Mouse (Mus musculus): ENCODE data around the gene Jmjd6.

The Jmjd6 gene

DNA sequence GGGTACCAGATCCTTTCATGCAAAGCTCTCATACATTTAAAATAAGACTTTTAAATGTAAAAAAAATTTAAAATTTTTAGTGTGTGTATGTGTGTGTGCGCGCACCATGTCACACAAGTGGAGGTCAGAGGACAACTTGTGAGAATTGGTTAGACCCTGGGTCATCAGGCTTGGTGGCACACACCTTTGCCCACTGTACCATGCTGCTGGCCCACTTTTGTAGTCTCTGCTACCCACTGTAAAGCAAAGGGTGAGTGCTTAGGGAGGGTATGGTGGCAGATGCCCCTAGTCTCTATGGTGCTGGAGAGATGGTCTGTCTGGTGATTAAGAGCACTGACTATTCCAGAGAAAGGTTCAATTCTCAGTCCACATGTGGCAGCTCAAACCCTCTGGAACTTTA is 20.0 kb downstream of the Jmjd6 start:
- no peak for DNase-seq

DNA sequence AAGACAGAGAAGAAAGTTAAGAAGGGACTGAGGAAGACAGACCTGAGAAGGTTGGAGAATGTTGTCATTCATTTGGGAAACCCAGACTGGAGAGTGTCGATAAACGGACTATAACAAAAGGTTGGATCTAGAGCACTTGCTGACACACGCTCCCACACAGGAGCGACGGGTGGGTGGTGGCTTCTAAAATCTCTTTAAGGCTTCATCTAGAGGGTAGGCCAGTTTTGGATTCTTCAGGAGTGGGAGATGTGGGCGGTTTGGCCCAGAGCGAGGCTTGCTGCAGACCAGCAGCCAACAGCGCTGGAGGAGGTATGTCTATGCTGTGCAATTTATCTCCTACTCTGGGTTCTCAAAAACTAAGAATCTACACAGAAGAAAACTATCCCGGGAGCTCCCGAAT is 20.6 kb downstream of the Jmjd6 start:
- no peak for DNase-seq

DNA sequence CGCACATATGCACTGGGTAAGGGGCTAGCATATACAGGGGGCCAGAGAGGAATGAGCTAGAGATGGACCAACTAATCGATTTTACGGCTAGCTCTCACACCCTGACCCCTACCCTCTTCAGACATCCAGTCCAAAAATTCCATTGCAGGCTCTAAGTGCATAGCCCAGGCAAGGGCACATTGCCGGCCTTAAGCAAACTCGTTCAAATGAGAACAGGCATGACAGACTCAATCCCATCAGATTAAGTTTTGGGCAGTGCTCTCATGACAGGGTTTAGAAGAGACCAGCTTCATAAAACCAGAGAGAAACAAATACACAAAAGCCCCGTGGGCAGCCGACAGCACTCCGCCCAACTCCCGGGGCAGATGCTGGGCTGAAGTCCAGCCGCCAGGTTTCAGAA is 21.0 kb downstream of the Jmjd6 start:
- DNase-seq = no peak

DNA sequence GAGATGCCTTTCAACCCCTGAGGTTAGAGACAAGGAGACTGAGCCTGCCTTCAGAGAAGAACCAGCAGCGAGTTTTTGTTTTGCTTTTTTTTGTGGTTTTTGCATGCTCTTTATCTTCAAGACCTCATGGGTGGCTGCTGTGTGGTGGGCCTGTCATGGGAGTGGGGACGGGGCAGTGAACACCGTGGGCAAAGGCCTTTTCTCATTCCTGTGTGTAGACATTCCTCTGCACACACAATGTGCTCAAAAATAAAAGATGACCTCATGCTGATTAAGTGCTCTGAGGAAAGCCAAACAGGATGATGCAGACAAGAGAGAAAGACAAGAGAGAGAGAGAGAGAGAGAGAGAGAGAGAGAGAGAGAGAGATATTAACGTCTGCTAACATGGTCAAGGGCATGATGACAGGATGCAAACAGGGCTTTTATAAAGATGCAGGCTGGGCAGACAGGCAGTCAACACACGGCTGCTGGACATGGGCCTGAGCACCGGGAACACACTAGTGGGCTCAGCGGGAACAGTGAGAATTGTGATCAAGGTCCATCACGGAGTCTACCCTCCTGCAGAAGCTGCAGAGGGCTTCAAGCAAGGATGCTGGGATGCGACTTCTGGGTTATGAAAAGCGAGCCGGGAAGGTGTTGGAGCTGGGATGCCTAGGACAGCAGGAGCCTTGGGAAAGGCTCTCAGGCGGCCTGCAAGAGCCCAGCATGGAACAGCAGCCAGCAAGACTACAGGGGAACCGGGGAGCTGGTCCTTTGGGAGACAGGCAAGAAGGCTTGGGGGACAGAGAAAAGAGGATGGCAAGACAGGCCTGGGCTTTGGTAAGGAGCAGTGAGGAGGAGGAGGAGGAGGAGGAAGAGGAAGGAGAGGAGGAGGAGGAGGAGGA is 21.9 kb downstream of the Jmjd6 start:
- no peak for DNase-seq

DNA sequence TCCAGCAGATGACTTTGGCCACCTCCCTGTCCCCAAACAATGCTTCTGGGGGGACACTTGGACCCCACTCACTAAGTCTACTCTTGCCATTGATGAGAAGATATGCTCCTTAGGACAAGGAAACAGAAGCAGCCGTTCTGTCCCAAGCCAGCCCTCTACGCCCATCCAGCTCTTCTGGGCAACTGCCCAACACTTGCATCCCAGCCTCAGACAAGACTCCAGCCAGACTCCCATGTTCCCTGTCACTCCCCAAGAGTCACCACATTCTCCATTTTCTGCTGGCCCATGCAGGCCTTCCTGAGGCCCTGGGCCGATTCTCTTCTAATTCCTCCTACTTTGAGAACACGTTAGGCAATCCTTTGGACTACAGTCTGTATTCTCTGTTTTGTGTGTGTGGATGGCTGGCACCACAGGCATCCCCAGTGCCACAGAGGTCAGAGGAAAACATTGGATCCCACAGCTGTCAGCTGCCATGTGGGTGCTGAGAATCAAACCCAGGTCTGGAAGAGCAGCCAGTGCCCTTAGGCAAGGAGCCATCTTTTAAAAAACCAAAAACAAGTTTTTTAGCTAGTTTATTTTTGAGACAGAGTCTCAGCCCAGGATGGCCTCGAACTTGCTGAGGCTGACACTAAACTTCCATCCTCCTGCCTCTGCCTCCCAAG is 23.2 kb downstream of the Jmjd6 start:
- DNase-seq = no peak

DNA sequence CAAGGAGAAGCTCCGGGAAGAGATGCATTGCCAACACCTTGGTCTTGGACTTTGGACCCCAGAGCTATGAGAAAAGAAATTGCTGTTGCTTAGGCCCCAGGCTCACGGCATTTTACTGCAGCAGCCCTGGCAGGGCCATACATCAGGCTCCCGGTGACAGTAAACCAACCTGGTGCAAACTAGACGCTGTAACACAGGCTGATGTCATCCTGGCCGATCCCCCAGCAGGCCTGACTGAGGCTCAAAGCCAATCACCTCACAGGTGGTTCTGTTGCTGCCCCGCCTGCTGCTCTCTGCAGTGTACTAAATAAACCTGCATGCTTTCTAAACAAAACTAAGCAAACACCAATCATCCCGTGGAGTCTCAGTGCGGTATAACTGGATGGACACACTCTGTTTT is 24.5 kb downstream of the Jmjd6 start:
- DNase-seq = peak; percentile 45 to 60

DNA sequence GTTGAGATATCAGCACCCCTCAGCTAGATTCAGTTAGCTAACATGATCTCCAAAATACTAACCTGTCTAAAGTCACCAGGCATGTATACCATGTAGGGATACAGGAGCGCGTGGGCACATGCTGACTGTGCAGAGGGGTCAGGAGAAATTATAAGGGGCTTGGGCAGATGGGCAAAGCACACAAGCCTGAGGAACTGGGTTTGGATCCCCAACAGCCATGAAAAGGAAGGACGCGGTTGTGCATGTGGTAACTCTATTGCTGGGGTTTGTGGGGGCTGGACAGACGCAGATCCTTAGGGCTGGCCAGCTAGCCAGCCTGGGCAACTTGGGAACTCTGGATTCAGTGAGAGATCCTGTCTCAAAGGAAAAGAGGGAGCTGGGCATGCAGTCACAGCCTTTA is 25.7 kb downstream of the Jmjd6 start:
- DNase-seq = no peak

DNA sequence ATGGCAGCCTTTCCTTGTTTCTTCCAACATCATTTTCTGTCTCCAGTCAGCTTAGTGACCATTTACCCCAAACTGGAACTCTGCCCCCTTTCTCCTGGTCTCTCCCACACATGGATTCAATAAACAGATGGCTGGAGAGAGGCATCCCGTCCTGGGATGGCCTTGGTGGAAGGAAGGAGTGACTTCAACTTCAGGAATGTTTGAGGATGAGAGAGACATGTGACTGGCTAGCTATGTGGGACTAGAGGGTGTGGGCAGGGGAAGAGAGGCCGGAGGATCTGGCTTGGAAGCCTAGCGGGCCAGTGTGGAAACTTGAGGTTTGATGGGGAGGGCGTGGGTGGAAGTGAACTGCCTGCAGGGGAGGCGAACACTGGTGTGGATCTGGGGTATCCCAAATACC is 26.5 kb downstream of the Jmjd6 start:
- no peak for DNase-seq

DNA sequence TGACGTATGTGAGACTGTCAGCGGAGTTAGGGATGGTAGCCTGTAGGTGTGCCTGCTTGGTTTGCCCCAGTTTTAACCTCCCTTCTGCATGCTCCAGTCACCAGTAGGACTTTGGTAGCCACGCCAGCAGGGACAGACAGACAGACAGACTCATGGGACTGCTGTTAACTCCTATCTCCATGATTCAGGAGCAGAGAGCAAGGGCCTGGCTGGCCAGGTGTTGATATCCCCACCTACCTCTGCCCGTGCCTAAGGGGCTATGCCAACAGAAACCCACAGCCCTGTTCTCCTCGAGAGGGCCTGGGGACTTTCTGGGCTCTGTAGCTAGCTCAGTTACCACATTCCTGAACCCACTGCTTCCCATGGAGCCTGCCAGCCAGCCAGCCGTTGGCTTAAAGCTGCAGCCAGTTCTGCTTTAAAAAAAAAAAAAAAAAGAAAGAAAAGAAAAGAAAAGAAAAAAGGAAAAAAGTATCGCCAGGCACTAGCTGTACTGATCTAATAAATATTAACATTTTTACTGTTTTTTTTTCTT is 28.3 kb downstream of the Jmjd6 start:
- DNase-seq = no peak

DNA sequence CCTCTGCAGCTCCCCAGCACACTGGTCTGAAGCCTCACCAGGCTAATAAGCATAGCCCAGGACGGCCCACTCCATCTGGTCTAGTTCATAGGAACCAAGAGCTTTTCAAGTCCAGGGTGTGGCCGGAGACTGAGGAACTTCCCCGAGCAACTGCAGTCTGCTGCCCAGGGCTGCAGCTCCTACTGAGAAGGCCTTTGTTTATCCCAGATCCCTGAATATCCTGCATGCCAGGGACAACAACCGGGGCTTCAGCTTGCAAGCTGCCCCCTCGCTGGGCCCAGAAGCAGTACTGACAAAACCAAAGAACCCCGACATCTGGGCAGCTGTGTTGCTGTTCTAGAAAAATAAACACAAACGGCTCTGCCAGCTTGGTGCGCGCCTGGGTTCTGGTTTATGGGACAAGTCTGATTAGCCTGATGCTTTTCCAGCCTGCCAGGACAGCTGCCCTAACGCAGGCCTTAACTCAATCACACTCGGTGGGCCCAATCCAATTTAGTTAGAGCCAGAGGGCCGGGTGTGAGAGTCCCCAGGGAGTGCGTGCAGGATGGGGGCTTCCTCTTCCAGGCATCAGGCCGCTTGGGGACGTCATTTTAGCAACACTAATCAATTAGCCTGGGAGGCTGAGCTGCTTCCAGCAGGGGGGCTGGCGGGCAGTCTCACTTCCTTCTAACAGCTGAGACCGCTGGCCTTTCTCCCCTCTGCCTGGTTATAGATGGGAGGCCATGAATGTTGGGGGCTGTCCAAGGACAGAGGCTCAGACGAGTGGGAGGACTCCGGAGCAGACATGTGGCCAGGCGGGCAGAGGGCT is 29.0 kb downstream of the Jmjd6 start:
- no peak for DNase-seq

DNA sequence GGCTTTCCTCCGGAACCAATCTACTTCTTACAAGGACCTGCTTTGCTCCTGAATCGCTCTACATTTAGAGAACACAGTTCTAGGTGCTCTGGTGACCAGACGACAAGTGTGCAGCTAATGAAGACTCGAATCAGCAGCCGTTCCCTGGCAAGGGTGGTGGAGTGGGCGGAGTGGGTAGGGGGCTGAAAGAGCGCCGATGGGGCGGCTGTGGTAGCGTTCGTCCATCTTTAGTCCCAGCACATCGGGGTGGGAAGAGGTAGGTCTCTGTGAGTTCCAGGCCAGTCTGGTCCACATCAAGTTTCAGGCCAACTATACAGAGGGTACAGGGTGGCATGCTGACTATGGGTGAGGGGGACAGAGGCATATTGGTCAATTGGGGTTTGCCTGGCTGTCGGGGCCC is 29.6 kb downstream of the Jmjd6 start:
- no peak for DNase-seq

DNA sequence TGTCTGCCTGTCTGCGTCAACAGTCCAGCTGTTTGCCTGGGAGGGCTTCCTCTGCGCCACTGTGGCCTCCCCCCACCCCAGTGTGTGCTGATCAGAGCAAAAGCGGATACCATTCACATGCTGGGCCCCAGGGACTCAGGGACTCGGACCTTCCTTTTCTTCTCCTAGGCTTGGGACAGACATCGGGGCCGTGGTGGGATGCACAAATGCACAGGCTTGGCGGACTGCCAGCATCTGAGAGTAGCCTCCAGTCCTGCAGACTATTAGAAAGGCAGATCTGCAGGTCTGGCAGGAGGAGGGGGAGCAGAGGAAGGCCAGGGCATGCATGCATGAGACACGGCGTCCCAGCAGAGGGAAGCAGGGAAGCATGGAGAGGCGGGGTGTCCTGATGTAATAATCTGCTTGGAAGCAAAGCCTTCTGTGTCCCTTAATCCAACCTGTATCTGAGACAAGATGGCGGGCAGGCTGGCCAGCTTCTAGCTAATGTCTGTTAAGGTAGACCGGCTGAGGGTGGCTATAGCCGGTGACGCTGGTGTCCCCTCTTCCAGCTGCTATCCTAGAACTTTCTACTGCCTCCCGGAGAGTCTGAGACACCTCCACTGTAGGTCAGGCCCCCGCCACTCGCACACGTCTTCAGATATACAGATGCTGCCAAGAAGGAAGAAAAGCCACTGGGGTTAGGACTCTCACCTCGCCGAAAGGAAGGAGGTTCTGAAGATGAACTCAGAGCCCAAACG is 30.3 kb downstream of the Jmjd6 start:
- DNase-seq = no peak

DNA sequence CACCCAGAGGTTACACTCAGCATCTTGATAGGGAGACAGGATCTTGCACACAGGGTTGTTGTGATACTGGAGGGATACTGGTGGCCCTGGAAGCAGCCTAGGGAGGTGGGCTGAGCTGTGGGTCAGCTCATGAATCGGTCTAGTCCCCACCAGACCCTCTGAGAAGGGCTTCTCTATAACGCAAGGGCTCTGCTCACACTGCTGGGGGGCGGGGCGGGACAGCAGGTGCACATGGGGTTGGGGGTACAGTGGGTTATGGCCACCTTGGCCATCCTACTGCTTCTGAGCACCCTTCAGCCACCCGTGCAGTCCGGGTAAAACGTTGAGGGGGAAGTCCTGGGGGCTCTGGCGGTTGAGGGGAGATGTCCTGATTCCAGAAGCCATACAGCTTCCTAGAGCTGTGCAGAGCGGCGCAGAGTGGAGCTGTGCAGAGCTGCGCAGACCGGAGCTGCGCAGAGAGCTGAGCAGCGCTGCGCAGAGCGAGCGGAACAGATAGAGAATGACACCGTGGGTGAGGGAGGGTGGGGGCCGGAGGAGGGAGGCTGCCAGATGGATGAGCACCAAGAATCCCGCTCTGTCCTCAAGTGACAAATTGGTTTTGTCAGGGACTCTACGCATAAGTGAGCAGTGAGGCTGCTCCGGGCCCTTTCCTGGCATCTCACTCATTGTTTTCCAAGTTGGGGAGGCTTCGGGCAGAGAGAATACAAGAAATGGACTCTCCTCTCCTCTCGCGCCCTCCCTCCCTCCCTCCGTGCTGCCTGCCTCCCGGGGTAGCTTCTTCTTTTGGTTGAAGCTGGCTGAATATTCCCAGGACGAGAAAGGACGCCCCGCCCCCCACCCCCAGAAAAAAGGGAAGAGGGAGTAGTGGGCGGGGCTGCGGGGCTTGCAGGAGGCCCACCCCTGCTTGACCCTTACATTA is 32.0 kb downstream of the Jmjd6 start:
- DNase-seq = peak; percentile 72 to 81

DNA sequence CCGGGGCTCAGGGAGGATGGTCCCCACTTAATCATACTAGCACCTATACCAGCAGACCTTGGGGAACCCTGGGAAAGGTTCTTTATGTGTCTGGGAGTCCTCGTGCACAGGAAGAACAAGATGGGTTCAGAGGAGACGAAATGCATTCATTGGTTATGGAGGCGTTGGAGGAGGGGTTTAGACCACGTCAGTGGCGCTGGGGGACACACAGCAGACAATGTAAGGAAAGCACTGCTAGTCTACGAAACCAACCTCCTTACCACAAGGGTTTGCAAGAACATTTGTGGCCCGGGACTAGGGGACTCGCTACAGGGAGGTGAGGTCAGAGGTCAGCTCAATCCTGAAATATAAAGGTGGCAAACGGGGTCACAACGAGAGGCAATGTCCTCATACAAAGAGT is 32.7 kb downstream of the Jmjd6 start:
- DNase-seq = no peak

DNA sequence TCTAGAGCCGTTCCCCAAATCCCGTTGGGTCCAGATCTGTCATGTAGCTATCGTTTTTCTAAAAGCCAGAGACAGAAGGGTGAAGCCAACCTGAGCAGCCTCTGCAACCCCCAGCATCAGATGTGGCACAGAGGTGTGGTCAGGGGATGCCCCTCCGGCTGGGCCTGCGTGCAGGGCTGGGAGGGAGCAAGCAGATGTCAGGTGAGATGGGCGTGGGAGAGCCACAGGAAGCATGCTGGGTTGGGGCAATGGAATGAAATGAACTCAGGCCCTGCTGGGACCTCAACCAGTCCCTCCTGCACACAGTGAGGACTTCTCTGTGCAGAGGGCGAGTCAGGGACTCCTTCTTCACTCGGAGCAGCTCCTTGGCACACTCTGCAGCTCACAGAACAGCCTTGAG is 33.7 kb downstream of the Jmjd6 start:
- DNase-seq = no peak

DNA sequence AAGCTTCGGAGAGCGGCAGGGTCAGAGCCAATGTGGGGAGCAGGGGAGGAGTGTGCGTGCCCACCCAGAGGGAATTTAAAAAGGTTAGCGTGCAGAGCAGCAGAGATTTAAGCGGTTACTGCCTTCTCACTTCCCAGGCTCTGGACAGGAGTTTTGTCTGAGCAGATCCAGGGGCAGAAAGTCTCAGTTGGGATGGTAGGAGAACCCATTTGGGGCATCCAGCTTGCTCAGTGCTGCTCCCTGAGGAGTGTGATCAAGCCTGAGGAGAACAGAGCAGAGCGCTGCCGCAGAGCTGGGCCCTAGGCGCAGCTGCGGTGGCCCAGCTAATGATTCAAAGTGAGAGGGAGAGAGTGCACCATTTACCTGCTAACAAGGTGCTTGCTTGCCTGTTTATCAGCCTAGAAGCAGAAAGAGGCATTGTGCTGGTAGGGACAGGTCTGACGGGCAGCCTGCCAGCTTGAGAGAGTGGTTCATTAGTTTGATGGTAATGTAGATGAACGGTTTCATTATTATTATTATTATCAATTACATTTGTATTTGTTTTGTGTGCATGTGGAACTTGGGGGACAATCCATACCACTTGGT is 34.3 kb downstream of the Jmjd6 start:
- DNase-seq = no peak

DNA sequence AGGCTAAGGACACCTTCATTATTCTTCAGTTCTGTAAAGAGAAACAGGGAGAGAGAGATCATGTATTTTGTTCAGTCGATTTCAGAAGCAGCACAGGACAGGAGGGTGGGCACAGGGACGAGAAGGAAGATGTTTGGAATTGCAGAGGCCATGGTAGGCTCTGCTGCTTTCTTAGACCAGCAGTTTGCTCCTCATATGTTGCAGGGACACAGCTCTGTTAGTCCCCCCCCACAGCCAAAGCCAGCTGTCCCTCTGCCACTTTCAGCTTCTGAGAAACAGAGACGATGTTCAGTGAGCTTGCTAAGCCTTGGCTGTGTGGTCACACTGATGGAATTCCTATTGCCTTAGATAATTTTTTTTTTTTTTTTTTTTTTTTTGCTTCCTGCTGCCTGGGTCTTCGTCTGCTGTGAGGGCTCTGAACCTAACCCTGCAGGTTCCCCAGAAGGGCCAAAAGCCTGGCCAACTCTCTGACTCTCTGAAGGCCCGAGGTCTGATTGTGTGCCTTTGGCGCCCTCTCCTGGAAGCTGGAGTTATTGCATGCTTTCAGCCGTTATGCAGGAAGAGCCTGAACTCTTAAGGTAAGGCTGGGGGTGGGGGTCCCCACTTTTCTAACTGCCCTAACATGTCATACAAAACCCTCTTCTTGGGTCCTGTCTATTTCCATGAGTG is 35.2 kb downstream of the Jmjd6 start:
- peak; percentile 88 to 95 for DNase-seq

DNA sequence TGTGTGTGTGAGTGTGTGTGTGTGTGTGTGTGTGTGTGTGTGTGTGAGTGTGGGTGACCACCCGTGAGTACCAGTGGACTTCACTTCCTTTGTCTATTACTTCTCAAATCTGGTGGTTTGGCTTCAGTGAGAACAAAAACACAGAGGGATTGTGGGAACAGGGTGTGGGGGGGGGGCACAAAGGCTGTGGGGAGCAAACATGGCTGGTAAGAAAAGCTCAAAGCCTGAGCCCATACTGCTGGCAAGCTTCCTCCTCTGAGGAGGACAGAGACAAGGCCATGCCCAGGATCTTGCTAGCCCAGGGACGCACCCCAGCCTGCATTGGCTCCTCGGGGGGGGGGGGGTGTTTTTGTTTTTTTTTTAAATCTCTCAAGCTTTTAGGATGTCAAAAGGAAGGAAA is 35.7 kb downstream of the Jmjd6 start:
- DNase-seq = no peak

DNA sequence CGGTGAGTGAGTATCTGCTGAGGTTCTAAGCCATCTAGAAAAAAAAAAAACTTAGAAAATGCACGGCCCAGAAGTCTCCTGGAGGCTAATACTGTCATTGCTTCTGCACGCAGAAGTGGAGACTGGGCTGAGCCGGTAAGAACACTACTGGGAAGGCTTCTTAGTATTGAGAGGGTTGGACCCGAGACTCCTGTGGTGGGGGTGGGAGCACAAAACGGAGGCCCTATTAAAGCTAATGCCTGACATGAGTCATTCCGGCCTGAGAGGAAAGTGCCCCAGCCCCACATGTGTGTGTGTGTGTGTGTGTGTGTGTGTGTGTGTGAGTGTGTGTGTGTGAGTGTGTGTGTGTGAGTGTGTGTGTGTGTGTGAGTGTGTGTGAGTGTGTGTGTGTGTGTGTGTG is 36.1 kb downstream of the Jmjd6 start:
- no peak for DNase-seq
